Mouse (Mus musculus) lung, postnatal 36 days (tissue): ENCODE measurements around the gene Rpl3.

Experiments used
- DNase-seq: peaks from one replicate; pipeline ENCODE4 v3.0.0; 2022; ENCODE audit warnings: mixed read lengths

The Rpl3 gene

DNA sequence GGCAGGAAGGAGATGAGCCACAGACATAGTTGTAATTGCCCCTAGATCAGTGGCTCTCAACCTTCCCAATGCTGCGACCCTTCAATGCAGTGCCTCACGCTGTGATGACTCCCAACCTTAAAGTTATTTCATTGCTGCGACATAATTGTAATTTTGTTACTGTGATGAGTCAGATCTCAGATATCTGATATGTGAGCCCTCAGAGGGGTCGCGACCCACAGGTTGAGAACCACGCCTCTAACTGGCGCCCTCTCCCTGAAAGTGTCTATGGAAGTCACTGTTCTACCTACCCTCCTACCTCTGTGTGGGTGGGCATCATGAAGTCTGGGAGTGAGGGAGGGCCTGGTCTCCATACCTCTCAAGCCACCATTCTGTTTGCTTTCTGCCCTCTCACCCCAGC, 22.7 kb upstream of the Rpl3 start:
- DNase-seq = no peak

DNA sequence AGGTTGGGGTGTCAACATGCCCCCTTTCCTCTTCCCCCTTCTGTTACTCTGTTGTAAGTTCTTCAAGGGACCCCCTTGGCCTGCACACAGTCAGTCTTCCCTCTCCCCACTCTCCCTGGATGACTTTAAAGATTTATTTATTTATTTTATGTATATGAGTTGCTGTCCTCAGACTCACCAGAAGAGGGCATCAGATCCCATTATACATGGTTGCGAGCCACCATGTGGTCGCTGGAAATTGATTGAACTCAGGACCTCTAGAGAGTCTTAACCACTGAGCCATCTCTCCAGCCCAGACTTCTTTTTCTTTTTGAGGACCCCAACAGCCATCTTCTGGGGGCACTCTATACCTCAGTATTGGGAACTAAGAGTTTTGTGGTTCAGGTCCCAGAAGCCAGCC, 20.8 kb upstream of the Rpl3 start:
- DNase-seq = no peak

DNA sequence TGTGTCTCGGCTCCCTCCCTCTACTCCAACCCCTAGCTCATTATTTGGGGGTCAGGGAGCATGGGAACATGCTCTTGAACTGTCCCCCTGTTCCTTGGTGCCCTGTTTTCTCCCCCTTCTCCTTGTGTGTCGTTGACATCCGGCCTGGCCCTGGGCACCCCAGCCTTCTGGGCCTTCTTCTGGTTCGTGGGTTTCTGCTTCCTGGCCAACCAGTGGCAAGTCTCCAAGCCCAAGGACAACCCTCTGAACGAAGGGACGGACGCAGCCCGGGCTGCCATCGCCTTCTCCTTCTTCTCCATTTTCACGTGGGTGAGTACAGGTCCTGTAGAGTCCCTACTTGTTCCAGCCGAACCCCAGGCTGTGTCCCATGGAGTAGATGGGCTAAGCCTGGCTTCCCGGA, 19.8 kb upstream of the Rpl3 start:
- DNase-seq = no peak

DNA sequence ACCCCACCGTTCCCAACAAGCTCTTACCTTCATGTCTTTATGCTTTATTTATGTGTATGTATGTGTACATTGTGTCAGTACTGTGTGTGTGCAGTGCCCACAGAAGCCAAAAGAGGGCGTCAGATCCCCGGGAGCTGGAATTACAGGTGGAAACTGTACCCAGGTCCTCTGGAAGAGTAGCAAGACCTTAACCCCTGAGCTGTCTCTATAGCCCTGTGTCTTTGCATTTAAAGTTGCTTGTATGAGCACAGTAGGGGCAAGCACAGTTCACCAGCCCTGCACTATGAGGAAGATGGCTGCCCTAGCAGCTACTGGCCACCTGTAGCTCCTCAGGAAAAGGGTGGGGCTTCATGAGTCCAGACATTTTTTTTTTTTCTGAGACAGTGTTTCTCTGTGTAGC, 15.9 kb upstream of the Rpl3 start:
- no peak for DNase-seq

DNA sequence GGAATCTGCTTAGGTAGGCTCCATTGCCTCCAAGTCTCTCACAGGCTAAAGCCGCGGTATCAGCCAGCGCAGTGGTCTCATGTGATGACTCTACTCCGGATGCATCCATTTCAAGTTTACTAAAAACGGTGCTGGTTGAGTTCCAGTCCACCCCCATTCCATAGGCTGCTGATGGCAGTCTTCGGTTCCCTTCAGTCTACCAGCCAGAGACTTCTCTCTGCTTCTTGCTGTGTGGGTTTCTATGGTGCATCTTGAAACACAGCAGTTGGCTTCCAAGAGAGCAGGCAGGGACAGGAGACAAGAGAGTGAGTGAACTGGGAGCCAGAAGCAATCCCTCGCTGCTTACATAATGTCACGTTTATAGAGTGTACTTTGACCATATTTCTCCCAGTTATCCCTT, 15.5 kb upstream of the Rpl3 start:
- no peak for DNase-seq

DNA sequence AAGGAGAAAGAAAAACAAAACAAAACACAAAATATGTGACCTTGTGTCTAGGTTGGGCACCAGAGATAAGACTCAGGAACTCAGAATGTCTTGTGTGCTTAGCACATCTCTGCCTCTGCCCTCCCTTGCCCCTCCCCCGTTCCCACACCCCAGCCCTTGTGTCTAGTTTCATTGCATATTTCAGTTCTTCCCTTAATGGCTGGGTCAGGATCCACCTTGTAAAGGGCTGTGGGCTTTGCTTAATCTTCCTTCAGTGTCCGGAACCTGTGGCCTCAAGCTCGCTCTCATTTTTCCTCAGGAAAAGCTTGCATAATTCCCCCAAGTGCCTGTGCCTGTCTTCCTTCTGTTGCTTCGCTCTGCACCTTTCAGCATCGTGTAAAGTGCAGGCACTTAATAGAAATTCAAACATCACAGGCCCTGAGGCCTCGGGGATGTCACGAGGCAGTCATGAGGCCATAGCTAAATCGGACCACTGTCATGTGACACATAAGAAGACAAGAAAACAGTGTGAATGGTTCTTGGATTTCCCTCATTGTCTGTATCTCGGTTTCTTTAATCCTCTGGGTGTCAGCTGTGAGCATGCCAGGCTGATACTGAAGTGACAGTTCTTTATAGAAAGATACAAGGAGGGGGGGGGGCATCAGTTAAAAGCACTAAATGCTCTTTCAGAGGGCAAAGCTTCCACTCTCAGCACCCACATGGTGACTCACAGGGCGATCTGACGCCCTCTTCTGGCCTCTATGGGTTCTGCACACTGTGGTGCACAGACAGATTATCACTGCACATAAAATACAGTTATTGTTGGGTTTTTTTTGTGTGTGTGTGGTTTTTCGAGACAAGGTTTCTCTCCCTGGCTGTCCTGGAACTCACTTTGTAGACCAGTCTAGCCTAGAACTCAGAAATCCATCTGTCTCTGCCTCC, 14.1 kb upstream of the Rpl3 start:
- DNase-seq = peak; percentile 36

DNA sequence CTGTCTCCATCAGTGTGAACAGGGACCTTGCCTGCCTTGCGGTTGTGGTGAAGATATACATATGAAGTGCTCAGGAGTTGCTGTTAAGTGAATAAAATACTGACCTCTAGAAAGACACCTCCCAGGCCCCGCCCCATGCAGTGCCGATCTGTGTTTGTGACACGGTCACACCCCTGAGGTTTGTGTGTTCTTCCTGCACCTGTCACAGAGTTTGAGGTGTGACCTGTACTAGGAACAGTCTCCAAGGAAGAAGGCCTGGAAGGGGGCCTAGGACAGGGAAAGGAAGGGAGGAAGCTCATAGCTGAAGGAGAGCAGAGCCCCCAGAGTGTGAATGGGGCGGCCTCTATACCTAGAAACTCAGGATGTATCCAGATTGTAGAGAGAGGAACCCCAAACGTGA, 10.8 kb upstream of the Rpl3 start:
- DNase-seq = no peak

DNA sequence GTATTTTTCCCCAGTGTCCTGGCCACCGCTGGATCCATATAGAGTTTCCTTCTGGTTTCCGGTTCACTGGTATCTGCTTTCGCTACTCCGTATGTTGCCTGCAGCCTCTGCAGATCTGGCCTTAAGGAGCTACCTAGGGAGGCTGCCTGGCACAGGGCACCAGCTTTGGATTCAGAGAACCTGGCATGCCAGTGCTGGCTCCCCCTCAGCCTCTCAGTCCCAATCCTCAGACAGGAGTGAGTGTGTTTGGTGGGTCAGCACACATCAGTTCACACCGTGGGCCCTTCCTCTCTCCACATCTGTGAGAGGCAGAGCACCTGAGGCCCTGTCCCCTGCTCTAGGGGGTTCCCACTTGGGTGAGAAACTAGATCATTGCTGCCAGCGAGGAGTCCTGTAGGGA, 9.8 kb upstream of the Rpl3 start:
- DNase-seq = no peak

DNA sequence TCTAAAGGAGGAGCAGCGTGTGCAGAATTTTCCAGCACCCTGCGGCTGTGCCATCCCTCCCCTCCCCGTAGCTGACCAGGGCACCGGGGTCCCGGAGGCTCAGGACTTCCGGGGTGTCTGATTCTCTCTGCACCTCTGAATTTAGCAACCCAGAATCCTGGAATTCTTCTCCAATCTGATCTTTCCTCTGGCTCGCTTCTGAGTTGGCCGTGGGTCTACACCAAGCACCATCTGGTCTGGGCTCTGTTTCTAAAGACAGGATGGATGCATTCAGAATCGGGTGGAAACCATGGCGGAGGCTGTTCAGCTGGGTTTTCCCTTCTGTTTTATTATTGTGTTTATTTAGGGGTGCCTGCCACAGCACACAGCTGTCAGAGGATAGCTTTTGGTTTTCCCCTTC, 9.2 kb upstream of the Rpl3 start:
- DNase-seq = no peak

DNA sequence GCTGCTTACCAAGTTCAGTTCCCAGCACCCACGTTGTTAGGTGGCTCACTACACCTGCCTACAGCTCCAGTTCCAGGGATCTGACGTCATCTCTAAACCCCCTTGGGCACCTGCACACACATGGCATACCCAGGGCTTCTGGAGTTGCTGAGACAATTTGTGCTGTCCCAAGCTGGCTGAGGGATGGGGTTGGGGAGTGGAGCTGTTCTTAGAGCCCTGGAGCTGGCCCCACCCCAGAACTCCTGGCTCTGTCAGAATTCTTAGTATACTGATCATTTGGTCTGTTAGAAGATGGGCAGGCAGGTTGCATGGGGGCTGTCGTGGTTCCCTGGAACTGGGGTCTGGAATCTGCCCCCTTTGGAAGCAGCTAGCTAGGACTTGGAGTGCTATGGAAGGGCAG, 8.5 kb upstream of the Rpl3 start:
- DNase-seq = no peak

DNA sequence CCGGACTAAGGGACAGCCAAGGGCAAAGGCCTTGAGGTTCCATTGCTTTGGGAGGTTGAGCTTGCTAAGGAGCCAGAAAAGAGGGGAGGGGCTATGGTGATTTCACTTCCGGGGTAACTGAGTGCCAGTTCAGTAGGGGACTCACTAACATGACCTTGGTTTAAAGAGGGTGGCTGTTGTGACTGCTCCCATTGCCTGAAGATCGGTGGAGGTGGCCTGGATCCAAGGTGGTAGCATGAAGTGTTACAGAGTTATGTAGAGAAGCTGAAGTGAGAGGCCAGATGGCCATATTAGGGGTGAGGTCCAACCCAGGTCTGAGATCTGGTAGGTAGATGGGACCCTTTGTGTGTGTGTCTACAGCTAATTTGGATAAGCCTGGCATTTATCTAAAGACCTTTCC, 7.8 kb upstream of the Rpl3 start:
- DNase-seq = no peak

DNA sequence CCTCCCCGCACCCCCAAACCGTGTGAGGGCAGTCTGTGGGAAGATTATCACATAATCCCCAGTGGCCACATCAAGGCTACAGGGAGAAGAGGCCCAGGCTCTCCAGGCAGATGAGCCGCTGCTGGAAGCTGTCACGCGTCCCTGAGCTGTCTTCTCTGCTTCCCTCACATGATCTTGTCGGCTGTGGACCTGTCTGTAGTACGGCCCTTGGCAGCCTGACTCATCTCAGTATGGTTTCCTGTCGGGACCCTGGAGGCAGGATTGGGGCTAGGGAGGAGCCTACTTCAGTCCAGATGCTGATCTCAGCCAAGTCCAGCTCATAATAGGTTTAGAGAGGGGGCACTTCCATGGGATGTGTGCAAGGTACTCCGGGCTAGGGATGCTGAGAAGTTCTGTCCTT, 7.1 kb upstream of the Rpl3 start:
- no peak for DNase-seq

DNA sequence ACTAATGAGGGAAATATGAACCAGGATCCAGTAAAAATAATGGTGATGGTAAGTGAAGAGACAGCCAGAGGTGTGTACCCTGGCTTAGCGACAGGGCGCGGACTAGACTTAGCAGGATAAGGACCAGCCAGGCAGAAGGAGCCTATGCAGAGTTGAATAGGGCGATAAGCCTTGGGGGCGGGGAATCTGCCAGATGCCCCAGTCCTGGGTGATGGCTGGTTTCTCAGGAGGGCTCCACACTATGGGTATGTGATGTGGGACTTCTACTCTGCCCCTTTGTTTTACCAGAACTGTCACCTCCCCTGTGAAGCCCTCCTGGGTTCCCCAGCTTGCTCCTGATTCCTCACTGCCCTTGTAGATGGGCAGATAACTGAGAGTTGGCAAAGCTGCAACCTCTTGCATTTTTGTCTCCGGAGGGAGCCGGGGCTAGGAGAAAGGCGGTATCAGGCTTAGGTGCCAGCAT, 6.4 kb upstream of the Rpl3 start:
- DNase-seq = no peak

DNA sequence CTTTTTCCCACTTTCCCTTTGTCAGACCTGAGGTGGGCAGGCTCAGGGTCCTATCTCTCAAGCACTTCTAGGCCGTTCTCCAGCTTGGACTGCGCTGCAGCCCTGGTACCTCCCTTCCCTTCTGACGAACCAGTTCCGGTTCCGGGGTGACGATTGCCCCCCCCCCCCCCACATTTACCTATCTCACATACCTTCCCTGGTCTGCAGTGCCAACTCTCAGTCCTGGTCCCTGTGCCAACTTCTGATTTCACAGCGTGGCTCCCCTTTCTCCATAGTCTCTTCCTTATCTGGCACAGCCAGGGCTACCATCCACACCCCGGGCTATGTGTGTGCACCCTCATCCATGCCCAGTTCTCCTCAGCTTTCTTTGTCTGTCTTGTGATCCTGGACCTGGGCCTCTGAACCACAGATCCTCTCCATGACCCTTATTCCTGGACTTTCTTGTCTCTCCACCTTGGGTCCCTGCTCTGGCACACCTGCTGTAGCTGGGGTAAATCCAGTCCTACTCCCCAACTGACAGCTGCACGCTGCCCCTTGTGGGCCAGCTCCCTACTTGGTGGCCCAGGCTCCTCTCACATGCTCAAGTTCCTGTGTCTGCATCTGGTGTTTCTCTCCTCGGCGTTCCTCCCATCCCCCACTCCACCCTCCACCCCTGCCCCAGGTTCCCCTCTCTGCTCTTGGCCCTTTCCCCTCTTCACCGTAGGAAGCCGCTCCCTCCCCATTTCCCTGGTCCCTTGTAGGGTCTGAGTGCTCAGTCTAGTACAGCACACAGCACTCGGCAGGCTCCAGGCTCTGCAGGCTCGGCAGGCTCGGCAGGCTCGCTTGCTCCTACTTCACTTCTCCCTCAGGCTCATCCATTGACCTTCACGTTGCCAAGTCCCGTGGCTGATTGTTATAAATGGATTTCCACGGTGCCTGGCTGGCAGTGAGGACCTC, 5.5 kb upstream of the Rpl3 start:
- peak; percentile 53 for DNase-seq

DNA sequence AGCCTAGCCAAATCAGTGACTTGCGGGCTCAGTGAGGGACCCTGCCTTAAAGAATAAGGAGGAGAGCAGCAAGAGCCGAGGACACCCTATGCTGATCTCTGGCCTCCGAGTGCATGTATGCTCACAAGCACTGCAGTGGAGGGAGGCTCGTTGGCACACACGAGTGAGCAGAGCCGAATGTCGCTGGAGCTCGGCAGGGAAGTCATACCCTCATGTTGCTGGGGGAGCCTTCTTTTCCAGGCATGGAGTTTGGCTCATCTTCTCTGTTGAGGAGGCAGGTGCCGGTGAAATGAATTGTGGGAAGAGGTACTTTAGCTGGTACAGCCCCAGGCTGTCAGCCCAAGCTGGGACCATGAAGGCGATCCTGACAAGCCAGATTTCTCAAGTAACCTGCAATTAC, 4.7 kb upstream of the Rpl3 start:
- DNase-seq = no peak

DNA sequence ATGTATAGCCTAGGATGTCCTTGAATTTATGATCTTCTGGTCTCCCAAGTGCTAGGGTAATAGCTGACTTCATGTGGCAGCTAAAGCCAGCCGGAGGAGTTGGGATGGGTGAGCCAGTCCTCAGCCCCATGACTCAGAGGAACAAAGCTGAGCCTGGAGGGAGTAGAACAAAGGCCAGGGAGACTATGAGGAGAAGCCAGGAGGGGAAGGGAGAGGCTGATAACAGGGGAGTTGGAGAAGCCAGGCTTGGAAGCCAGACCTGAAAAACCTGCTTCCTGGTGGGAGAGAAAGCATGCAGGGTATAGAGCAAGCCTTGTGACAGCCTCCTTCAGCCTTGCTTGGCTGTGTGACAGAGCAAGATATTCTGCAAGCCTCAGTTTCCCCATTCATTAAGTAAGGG, 3.9 kb upstream of the Rpl3 start:
- no peak for DNase-seq

DNA sequence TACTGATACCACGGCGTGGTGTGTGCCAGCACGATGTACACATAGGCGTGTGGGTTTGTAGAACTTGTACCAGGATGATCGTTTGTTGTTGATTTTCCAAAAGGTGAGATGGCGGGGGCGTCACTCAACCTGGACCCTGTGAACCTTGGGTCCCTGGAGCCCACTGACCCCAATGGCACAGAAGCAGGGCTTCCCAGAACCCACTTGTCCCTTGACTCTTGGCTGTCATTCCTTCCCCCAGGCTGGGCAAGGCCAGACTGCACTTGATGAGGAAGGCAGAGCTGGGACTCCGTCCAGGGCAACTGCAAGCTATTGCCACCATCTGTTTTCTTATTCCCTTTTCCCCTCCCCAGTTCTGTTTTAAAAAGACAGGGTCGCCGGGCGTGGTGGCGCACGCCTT, 2.5 kb upstream of the Rpl3 start:
- DNase-seq = no peak

DNA sequence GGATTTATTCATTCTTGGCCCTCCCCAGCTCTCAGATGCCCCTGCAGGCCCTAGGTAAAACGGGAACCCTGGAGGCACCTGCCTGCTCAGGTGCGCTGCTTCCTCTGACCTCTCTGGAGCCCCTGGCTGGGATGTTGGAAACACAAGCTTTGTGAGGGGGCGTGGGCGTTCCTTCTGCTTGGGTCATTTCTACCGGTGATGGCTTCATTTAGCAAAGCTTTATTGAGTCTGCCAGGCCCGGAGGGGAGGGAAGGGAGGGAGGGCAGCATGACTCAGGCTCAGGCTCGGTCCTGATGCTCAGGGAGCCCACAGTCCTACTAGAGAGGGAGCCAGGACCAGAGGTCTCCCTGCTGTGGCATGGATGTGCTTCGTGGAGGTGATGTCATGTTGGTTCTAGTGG, 931 bp upstream of the Rpl3 start:
- no peak for DNase-seq

DNA sequence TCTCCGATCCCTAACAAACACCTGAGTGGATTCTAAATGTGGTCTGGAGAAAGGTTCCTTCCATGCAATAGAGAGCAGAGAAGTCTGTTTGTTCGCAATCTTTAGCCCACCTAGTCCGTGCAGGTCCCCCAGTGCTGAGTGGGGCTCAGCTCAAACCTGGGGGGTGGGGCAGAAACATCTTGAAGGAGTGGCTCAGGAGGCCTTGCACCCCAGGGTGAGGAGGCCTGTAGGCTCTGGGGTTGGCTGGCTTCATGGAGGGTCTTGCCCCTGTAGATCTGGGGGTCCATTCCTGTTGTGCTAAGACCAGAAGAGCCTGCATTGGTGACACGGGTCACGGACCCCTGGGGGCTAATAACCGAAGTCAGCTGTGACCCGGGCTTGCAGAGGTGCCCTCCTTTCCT, 373 bp upstream of the Rpl3 start:
- DNase-seq = no peak

DNA sequence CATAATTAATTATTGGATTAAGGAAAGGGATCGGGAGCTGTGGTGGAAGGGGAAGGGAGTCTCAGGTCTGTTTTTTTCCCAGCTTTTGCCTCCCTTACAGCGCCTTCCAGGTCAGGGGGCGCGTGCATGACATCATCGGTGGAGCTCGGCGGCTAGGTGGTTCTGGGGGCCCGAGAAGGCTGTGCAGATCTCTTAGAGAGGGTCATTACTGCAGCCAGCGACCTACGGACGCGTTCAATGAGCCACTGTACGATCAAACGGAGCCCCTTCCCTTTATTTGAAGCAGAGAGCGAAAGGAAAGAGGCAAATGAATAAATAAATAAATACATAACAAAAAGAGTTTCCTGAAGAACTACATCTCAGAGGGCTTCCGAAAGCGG, 937 bp downstream of the Rpl3 start:
- DNase-seq = no peak

DNA sequence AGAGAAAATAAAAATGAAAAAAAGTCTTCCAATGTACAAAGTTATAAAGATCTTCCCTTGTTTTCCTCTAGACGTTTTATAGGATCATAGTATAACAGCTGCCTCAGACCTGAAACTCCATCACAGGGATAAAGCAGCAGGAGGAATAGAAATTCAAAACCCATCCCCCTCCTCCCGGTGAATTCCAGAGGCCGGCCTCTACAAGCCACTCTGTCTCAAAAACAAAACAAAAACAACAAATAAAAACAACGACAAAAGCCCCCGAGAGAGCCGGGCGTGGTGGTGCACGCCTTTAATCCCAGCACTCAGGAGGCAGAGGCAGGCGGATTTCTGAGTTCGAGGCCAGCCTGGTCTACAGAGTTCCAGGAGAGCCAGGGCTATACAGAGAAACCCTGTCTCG, 1.5 kb downstream of the Rpl3 start:
- no peak for DNase-seq

DNA sequence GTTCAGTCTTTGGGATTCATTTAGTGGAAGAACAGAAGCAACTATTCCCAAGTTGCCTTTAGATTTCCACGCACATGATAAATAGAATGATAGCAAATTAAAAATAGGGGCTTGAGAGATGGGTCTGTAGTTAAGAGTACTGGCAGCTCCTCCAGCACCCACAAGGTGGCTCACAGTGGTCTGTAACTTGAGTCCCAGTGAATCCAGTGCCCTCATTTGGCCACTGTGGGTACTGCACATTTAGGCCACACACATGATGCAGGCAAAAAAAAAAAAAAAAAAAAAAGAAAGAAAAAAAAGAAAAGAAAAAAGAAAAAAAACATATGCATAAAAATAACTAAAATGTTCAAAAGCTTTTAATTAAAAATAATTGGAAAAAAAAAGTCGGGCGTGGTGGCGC, 3.0 kb downstream of the Rpl3 start:
- peak; percentile 99 for DNase-seq

DNA sequence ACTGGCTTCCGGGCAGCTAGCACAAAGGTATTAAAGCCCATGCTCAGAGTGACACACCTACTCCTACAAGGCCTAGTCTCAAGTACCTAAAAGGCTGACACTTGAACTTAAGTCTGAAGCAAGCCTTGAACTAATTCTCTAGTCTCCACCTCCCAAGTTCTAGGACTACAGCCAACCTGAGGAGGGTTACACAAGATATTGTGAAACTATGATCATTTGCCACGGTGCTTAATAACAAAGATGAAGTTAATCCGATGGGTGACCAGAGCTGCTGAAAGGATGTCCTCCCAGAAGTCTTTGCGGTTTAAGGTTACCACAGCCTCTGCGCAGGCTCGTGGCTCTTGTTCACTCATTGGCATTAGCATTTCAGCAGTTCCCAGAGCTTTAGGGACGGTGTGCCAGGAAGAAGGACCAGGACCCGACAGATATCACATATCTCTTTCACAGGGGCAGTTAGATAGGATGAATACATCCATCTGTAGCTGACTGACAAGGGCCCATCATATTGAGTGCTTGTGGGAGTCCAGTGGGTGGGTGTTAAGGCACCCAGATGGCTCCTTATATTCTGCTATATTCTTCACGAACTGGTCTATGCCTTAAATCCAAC, 4.2 kb downstream of the Rpl3 start:
- peak; percentile 65 for DNase-seq

DNA sequence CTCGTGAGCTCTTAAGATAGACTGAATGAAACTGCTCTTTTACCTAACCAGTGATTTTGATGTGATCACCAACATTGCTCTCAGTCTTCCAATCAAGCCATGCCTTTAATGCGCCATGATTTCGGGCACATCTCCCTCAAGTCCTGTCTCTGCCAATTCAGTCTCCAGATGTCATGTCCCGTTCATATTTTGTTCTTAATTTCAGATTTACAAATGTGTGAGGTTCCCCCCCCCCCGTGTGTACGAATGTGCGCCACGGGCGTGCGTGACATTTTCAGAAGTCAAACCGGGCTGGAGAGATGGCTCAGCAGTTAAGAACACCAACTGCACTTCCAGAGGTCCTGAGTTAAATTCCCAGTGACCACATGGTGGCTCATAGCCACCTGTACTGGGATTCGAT, 7.9 kb downstream of the Rpl3 start:
- DNase-seq = no peak
